Mouse (Mus musculus) erythroblast, embryonic 14.5 days (primary cell): ENCODE data around the gene Hexim2. TPM values are rescaled to one million over a fixed set of nuclear protein-coding genes. Genes with fewer than 3 reads are reported as not detected.

ENCODE experiments used
- H3K27me3 ChIP-seq: 2 replicates; pipeline ENCODE4 v1.6.1; 2012; ENCODE audit warnings: inconsistent platforms; ENCODE audit not compliant: control insufficient read depth
- H3K36me3 ChIP-seq: 2 replicates; pipeline ENCODE4 v1.6.1; 2012; ENCODE audit warnings: mild to moderate bottlenecking, inconsistent platforms; ENCODE audit not compliant: control insufficient read depth
- H3K4me1 ChIP-seq: 2 replicates; pipeline ENCODE4 v1.6.1; 2012; ENCODE audit warnings: inconsistent platforms; ENCODE audit not compliant: control insufficient read depth
- H3K4me3 ChIP-seq: replicated peaks from 2 replicates; pipeline ENCODE3; 2012; ENCODE audit warnings: moderate library complexity, mild to moderate bottlenecking, inconsistent platforms
- H3K9me3 ChIP-seq: 2 replicates; pipeline ENCODE4 v1.6.1; 2012; ENCODE audit warnings: low read length, inconsistent platforms, mixed read lengths; ENCODE audit not compliant: control insufficient read depth
- GATA1 ChIP-seq: IDR thresholded peaks from 2 replicates; pipeline ENCODE4 v1.6.1; 2012; ENCODE audit warnings: low read length, inconsistent platforms, mixed read lengths
- TAL1 ChIP-seq: IDR thresholded peaks from 3 replicates; pipeline ENCODE4 v1.6.1; 2012; ENCODE audit warnings: low read length, inconsistent platforms, mixed read lengths
- polyA plus RNA-seq: library from polyadenylated mRNA; stranded (reverse); fragments of >175 nt; gene quantifications from 2 replicates; pipeline ENCODE4 v1.2.3, GENCODE M21; 2012

The Hexim2 gene
- polyA plus RNA-seq, 1 experiment, result 3.4 TPM

DNA sequence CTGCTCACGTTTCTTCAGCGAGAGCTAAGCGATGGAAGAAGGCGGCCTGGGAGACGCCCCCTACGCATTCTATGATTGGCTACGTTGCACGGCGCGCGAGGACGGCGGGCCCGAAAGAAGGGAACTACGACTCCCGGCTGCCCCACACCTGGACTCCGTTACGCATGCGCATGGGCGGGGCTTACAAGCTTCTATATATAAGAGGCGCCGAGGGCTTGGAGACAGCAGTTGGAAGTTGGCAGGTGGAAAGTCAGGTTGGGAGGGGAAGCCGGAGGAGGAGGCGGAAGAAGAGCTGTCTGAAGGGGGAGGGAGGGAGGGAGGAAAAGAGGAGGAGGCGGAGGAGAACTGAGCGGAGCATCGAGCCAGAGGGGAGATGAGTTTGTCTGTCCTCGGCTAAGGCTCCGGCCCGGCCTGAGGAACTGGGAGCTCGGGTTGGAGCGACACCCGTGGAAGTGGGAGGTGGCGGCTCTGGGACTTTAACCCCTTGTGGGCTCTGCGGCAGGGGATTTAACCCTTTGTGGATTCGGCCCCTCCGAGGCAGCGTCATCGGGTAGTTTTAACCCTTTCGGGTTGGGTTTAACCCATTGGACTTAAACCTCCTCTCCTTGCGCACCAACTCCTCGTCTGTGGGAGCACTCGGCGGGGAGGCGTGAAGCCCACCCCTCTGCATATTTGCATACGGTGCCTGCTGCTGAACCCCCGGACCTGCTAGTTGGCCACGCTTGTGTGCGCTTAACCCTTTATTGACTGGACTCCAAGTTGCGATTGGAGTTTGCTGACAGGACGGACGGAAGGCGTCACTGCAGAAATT is 16.0 kb upstream of the Hexim2 start, which contains the start of gene Hexim1:
Gene Hexim1 (plus strand): TSS at position 224 of the 811 bp plus-strand sequence.
- peaks cover 70% of the 10 kb centered on the region for H3K4me1 ChIP-seq

DNA sequence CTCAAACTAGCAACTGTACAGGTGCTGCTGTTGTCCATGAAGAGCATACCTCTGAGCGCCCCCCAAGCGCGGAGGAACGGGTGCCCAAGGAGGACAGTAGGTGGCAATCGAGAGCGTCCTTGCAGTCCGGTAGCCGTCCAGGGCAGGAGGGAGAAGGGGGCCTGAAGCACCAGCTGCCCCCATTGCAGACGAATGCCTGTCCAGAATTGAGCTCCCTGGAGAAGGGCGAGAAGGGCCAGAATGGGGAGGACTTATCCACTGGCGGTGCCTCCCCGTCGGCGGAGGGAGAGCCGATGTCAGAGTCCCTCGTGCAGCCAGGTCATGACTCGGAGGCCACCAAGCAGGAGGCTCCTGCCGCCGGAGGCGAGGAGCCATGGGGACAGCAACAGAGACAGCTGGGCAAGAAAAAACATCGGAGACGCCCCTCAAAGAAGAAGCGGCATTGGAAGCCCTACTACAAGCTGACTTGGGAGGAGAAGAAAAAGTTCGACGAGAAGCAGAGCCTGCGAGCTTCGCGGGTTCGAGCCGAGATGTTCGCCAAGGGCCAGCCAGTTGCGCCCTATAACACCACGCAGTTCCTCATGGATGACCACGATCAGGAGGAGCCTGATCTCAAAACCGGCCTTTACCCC is 15.2 kb upstream of the Hexim2 start:
- H3K4me3 ChIP-seq, result peak overlapping the region; percentile 96
- peaks cover 16% of the 10 kb centered on the region for H3K27me3 ChIP-seq
- TF ChIP-seq GATA1, result no peak
- peaks cover 30% of the 10 kb centered on the region for H3K36me3 ChIP-seq
- H3K4me1 ChIP-seq, result peaks cover 62% of the 10 kb centered on the region
- no peaks in the 10 kb centered on the region for H3K9me3 ChIP-seq

More for the DNA sequence above, 16.0 kb upstream of the Hexim2 start, which contains the start of gene Hexim1:
- Histone ChIP-seq H3K4me3 (peak within 1 kb of the TSS; percentile 96), H3K27me3 (peaks cover 25% of the 10 kb centered on the region), H3K36me3 (peaks cover 38% of the 10 kb centered on the region), H3K9me3 (no peaks in the 10 kb centered on the region)
- TF ChIP-seq TAL1, result no peak
- no peak for TF ChIP-seq GATA1

DNA sequence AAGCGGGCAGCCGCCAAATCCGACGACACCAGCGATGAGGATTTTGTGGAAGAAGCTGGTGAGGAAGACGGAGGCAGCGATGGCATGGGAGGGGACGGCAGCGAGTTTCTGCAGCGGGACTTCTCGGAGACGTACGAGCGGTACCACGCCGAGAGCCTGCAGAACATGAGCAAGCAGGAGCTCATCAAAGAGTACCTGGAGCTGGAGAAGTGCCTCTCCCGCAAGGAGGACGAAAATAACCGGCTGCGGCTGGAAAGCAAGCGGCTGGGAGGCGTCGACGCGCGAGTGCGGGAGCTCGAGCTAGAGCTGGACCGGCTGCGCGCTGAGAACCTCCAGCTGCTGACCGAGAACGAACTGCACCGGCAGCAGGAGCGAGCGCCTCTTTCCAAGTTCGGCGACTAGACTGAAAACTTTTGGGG is 14.6 kb upstream of the Hexim2 start:
- no peak for TF ChIP-seq GATA1
- TF ChIP-seq TAL1, result no peak
- Histone ChIP-seq H3K4me1 (peaks cover 56% of the 10 kb centered on the region), H3K36me3 (peaks cover 24% of the 10 kb centered on the region), H3K27me3 (peaks cover 11% of the 10 kb centered on the region), H3K4me3 (peak overlapping the region; percentile 96), H3K9me3 (no peaks in the 10 kb centered on the region)

DNA sequence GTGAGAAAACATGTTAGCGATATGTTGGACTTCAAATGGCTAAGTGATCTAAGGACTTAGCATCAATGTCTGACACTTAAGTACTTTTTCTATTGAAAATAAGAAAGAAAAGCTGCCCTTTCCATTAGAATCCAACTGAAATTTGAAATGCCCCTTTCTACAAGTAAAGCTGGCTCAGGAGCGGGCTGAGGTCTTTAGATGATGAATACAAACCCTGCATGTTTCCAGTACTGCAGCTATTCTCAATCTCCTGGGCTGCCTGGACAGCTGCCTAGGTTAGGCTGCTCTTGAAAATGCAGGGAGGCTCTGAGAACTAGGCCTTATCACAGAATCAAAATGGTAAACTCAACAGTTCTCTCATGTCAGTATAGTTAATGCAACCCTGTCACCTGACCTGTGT is 13.4 kb upstream of the Hexim2 start:
- TF ChIP-seq TAL1, result no peak
- no peak for TF ChIP-seq GATA1
- Histone ChIP-seq H3K27me3 (peaks cover 4% of the 10 kb centered on the region), H3K4me3 (peak overlapping the region; percentile 96), H3K36me3 (peaks cover 12% of the 10 kb centered on the region), H3K9me3 (no peaks in the 10 kb centered on the region), H3K4me1 (peaks cover 45% of the 10 kb centered on the region)

DNA sequence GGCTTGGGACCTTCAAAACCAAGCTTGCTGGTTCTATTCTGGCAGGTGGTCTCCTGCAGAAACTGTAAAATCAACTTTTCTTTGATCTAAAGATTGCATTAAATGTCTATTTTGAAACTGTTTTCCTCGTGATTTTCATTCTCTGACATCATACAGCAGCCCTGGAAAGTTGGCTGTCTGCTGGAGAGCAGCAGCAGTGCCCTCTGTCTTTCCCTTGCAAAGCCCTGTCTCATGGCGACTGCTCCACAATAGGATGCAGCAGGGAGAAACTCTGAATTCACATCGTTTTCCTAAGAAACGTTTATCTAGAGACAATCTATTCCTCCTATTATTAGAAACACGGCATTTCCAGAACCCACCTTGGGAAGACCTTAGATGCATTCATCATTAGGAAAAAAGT is 12.6 kb upstream of the Hexim2 start:
- Histone ChIP-seq H3K4me3 (no peak overlapping the region), H3K27me3 (peaks cover 4% of the 10 kb centered on the region), H3K9me3 (no peaks in the 10 kb centered on the region), H3K4me1 (peaks cover 38% of the 10 kb centered on the region), H3K36me3 (peaks cover 12% of the 10 kb centered on the region)
- TF ChIP-seq TAL1, result no peak
- TF ChIP-seq GATA1, result no peak

DNA sequence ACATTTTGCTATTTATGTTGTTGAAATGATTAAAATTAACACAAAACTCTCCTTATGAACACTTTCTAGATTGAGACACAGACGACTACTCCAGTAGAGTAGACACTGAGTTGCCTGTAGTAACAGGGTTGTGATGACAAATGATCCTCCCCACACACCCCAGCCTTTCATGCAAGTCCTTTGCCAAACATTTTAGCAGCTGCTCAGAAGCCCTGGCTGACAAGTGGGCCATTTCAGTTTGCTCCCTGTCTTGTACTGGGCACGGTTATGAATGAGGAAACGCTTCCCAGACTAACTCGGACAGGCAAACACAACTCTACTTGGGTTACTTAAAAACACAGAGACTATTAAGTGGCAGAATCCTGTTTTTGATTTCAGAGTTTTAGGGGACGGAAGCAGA is 11.9 kb upstream of the Hexim2 start:
- TF ChIP-seq GATA1 (no peak), TAL1 (no peak)
- Histone ChIP-seq H3K4me3 (no peak overlapping the region), H3K27me3 (peaks cover 4% of the 10 kb centered on the region), H3K4me1 (peaks cover 32% of the 10 kb centered on the region), H3K36me3 (peaks cover 12% of the 10 kb centered on the region), H3K9me3 (no peaks in the 10 kb centered on the region)

DNA sequence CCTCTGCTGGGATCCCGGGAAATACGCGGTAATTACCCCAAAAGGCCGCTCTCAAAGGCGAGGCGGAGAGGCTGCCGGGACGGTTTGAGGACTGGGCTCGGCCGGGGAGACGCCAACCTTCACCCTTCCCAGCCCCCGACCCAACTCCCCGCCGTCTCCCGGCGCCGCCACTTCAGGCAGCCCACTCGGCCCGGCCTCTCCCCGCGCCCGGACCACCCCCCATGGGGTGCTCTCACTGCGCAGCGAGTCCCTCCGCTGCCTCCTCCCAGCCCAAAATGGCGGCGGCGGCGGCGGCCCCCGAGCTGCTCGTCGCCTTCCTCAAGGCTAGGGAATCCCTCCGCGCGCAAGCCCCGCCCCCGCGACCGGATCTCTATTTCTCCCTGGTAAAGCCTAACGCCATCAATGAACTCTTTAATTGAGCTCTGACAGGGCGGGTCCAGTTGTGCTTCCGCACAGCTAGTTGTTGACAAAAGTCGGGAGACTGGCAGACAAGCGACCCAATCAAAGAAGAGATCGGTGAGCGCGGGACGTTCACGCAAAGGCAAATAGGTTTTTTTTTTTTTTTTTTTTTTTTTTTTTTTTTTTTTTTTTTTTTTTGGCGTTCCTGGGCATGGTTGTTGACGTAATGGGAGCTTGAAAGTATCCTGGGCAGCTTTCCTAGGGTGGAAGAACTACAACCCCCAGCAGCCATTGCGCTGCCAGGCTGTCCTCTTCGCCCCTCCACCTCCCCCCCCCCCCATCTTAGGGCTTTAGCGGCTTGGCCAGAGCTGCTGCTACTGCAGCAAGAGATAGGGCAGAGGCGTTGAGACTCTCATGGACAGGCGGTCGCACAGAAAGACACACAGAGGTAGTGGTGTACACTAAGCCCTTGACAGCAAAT is 587 bp downstream of the Hexim2 start:
- H3K36me3 ChIP-seq, result peaks cover 37% of the 10 kb centered on the region
- H3K4me1 ChIP-seq, result peaks cover 58% of the 10 kb centered on the region
- no peaks in the 10 kb centered on the region for H3K9me3 ChIP-seq
- TF ChIP-seq GATA1 (no peak), TAL1 (no peak)
- peak overlapping the region; percentile 79 for H3K4me3 ChIP-seq
- no peaks in the 10 kb centered on the region for H3K27me3 ChIP-seq

DNA sequence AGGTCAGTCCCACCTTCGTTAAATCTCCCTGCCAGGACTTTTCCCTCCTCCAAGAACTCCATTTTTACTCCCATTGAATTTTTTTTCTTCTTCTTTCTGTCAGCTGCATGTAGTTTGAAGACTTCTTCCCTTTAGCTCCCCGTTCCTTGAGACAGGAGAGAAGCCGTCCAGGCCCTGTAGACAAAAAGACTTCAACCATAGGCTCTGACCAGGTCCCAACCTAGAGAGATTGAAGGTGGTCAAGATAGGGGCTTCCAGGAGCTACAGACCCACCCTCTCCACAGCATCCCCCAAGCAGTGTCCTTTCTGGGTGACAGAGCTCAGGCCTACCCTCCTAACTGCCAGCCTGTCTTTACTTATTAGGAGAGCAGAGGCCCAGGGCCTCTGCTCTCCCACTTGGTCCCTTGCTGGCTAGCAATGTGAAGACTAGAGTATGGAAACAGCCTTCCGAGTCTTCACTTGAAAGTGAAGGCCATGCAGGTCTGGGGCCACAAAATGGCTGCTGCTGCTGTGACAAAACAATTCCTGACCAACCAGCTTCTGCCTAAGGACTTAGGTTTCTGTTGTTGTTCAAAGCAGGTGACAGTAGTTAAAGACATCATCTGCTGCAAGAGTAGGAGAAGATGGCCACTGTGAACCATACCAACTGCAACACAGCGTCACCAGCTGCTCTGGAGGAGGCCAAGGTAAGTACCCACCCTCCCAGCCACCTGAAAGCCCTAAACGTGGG is 1.4 kb downstream of the Hexim2 start:
- TF ChIP-seq GATA1, result no peak
- no peak for TF ChIP-seq TAL1
- Histone ChIP-seq H3K4me1 (peaks cover 58% of the 10 kb centered on the region), H3K36me3 (peaks cover 44% of the 10 kb centered on the region), H3K9me3 (no peaks in the 10 kb centered on the region), H3K27me3 (no peaks in the 10 kb centered on the region), H3K4me3 (peak overlapping the region; percentile 79)
